Mouse (Mus musculus) spleen, postnatal 0 days (tissue): ENCODE results near the gene Lgr5. TPM values are rescaled to one million over a fixed set of nuclear protein-coding genes. Genes with fewer than 3 reads are reported as not detected.

ENCODE experiments used
- polyA plus RNA-seq: library from polyadenylated mRNA; unstranded; fragments of >200 nt; fragmentation: Nextera tagmentation; extraction: Ambion mirVana; gene quantifications from 2 replicates; pipeline ENCODE4 v1.2.1, GENCODE M21; 2015

The Lgr5 gene
- polyA plus RNA-seq: 0.43 and 0.61 TPM in 2 replicates

GRCm38 (mm10) chr10:115587301-115587969 lies at the start of gene Lgr5:
TSS of gene Lgr5 (minus strand) at chr10:115587780.

GRCm38 (mm10) chr10:115569712-115570491 lies 17.7 kb downstream of the Lgr5 start, which contains the start of gene A930009A15Rik:
TSS of gene A930009A15Rik (plus strand) at chr10:115569986.

Other genes starting within 250 kb of the Lgr5 start
- gene Tmem19, start 225.3 kb downstream of the Lgr5 start, polyA plus RNA-seq: 14.2 and 15.8 TPM in 2 replicates
- 11.5 and 12.7 TPM in 2 replicates for gene Thap2, start 203.3 kb downstream of the Lgr5 start, polyA plus RNA-seq
- 14.3 and 15.9 TPM in 2 replicates for gene Zfc3h1, start 202.8 kb downstream of the Lgr5 start, polyA plus RNA-seq
- gene A930009A15Rik, start 17.8 kb downstream of the Lgr5 start, polyA plus RNA-seq: 0.12 and 0.22 TPM in 2 replicates
- 62.2 and 71.0 TPM in 2 replicates for gene Tspan8, start 229.1 kb upstream of the Lgr5 start, polyA plus RNA-seq